Mouse (Mus musculus): ENCODE data around the gene Dip2c. TPM values are rescaled to one million over a fixed set of nuclear protein-coding genes. Genes with fewer than 3 reads are reported as not detected.

Dip2c gene
- polyA plus RNA-seq, 1 experiment from 2014 or later, result 6.1 TPM

DNA sequence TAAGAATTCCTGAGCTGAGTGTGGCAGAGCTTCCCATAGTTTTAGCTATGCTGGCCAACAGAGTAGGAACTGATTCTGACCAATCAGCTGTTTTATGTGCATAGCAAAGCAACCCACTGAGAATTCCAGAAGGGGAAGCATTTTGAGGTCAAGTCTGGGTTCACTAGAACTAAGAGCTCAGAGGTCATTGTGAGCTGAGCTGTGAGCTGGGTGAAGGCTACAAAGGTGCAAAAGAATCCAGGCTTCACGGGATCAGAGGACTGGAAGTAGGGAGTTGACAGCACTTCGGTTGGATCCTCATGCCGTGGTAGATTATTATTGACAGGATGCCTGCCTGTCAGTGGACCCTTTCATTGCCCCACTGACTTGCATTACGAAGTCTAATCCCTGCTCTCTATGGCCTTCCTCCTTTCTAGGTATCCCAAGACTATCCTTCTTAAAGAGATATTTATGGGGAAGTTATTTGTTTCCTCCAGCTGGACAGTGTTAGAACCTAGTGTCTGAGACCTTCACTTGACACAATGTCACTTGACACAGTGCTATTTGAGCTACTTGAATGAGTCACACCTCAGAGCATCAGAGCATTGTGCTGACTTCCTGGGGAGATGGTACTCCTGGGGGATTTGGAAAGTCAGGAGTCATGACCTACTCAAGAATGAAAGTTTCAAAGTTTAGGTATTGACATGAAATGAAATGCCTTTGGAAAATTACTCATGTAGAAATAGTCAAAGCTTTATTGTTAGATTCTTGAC lies 178.3 kb downstream of the Dip2c start:
- no peak overlapping the region for H3K4me2 ChIP-seq (ENCODE audit: low read depth, low read length)
- no peak overlapping the region for H3K4me3 ChIP-seq (ENCODE audit: low read depth, low read length)
- DNase-seq (ENCODE audit: low spot score) (no peak), ATAC-seq (replicated peaks; ENCODE audit: insufficient number of reproducible peaks, low FRiP score, low TSS enrichment, low read depth) (no peak; the same call in 1 of the 2 replicates)
- H3K27ac ChIP-seq (replicated peaks; ENCODE audit: low read depth, low read length), result no peak overlapping the region
- 52% methylated on average over 4 of the region's 4 CpGs for WGBS
- no peaks in the 10 kb centered on the region for H3K27me3 ChIP-seq (ENCODE audit: control insufficient read depth, insufficient read depth, low read length)
- H3K9ac ChIP-seq (replicated peaks; ENCODE audit: low read length), result no peak overlapping the region
- no peaks in the 10 kb centered on the region for H3K9me3 ChIP-seq (replicated peaks; ENCODE audit: control insufficient read depth, low read length)
- H3K36me3 ChIP-seq (replicated peaks; ENCODE audit: control insufficient read depth, insufficient read depth, low read depth, low read length), result no peaks in the 10 kb centered on the region
- H3K4me1 ChIP-seq (ENCODE audit: control insufficient read depth, insufficient read depth, low read length), result no peaks in the 10 kb centered on the region

DNA sequence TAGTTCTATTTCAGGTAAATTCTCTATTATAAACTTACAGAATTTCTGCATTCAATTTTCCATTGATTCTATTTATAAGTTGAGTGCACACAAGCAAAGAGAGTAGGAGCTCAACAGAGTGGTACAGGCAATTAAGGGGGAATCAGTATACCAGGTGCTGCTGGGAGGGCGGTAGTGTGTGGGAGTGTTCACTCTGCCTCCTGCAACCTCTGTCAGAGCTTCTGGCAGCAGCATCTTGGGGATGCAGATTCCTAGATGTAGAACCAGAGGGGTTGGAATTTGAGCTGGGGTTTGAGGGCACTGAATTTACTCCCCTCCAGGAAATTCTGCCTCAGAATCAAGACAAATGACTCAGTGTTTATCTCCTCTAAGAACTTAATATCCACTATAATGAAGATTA lies 179.7 kb downstream of the Dip2c start:
- Histone ChIP-seq H3K9ac (replicated peaks; ENCODE audit: low read length) (no peak overlapping the region), H3K4me2 (ENCODE audit: low read depth, low read length) (no peak overlapping the region), H3K27ac (replicated peaks; ENCODE audit: low read depth, low read length) (no peak overlapping the region), H3K4me3 (ENCODE audit: low read depth, low read length) (no peak overlapping the region), H3K36me3 (replicated peaks; ENCODE audit: control insufficient read depth, insufficient read depth, low read depth, low read length) (no peaks in the 10 kb centered on the region), H3K9me3 (replicated peaks; ENCODE audit: control insufficient read depth, low read length) (no peaks in the 10 kb centered on the region), H3K4me1 (ENCODE audit: control insufficient read depth, insufficient read depth, low read length) (no peaks in the 10 kb centered on the region), H3K27me3 (ENCODE audit: control insufficient read depth, insufficient read depth, low read length) (no peaks in the 10 kb centered on the region)
- WGBS, result 52% methylated on average over 1 of the region's 1 CpGs
- no peak for DNase-seq (ENCODE audit: low spot score)
- ATAC-seq (replicated peaks; ENCODE audit: insufficient number of reproducible peaks, low FRiP score, low TSS enrichment, low read depth), result no peak

DNA sequence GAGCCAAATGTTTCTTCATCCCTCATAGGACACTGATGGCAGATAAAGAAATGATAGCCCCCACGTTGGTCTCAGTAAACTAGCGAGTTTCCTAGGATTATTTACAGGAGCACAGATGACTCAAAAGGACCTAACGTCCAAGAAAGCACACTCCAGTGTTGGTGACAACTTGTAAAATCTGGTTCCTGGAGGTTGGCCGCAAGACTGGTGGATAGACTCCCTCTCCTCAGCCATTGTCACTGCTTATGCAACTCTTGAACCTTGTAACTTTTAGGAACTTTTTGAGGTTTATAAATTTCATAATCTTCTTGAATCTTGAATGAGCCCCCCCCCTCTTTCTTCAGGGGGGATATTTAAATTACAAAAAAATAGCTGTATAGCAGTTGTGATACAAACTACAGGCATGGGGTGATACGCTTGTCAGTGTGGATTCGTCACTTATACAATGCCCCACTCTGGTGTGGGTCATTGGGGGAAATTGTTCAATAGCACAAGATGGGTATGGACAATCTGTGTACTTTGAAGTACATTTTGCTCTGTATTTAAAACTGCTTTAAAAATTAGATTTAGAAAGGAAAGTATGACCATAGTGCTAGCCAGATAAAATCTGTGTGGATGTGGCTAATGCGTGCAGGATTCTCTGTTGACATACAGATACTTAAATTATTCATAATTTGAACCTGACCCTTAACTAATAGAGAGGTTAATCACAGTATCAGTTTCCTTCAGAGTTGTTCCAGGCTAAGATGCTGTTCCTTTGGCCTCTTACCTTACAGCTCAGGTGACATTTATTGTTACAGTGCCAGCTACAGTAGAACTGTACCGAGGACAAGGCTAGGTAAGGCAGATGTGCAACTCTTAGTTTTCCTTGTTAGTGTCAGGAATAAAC lies 181.3 kb downstream of the Dip2c start:
- Histone ChIP-seq H3K4me2 (ENCODE audit: low read depth, low read length) (no peak overlapping the region), H3K27ac (replicated peaks; ENCODE audit: low read depth, low read length) (no peak overlapping the region), H3K9me3 (replicated peaks; ENCODE audit: control insufficient read depth, low read length) (no peaks in the 10 kb centered on the region), H3K27me3 (ENCODE audit: control insufficient read depth, insufficient read depth, low read length) (no peaks in the 10 kb centered on the region), H3K36me3 (replicated peaks; ENCODE audit: control insufficient read depth, insufficient read depth, low read depth, low read length) (no peaks in the 10 kb centered on the region), H3K4me3 (ENCODE audit: low read depth, low read length) (no peak overlapping the region), H3K4me1 (ENCODE audit: control insufficient read depth, insufficient read depth, low read length) (no peaks in the 10 kb centered on the region), H3K9ac (replicated peaks; ENCODE audit: low read length) (no peak overlapping the region)
- ATAC-seq (replicated peaks; ENCODE audit: insufficient number of reproducible peaks, low FRiP score, low TSS enrichment, low read depth) (no peak), DNase-seq (ENCODE audit: low spot score) (no peak)
- 82% methylated on average over 8 of the region's 8 CpGs for WGBS

DNA sequence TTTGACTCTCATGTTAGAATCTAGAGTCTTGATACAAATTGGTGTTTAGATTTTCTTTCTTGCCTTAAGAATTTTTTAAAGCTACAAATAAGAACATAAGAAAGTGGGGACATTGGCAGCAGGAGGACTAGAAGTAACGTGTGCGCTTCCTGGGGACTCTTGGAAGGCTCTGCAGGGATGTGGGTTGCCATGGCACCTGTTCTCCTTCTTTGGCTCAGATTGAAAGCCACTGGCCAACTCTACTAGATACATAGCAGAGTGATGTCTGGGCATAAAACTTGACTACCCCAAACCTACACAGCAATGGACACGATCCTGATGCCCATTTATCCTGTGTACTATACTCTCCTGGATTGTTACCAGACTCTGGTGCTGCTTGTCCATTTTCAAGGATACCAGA lies 188.1 kb downstream of the Dip2c start:
- Histone ChIP-seq H3K27me3 (ENCODE audit: control insufficient read depth, insufficient read depth, low read length) (no peaks in the 10 kb centered on the region), H3K36me3 (replicated peaks; ENCODE audit: control insufficient read depth, insufficient read depth, low read depth, low read length) (no peaks in the 10 kb centered on the region), H3K4me1 (ENCODE audit: control insufficient read depth, insufficient read depth, low read length) (no peaks in the 10 kb centered on the region), H3K9me3 (replicated peaks; ENCODE audit: control insufficient read depth, low read length) (no peaks in the 10 kb centered on the region), H3K4me2 (ENCODE audit: low read depth, low read length) (no peak overlapping the region), H3K9ac (replicated peaks; ENCODE audit: low read length) (no peak overlapping the region), H3K27ac (replicated peaks; ENCODE audit: low read depth, low read length) (no peak overlapping the region), H3K4me3 (ENCODE audit: low read depth, low read length) (no peak overlapping the region)
- WGBS, result 89% methylated on average over 3 of the region's 3 CpGs
- ATAC-seq (replicated peaks; ENCODE audit: insufficient number of reproducible peaks, low FRiP score, low TSS enrichment, low read depth) (no peak), DNase-seq (ENCODE audit: low spot score) (no peak)

DNA sequence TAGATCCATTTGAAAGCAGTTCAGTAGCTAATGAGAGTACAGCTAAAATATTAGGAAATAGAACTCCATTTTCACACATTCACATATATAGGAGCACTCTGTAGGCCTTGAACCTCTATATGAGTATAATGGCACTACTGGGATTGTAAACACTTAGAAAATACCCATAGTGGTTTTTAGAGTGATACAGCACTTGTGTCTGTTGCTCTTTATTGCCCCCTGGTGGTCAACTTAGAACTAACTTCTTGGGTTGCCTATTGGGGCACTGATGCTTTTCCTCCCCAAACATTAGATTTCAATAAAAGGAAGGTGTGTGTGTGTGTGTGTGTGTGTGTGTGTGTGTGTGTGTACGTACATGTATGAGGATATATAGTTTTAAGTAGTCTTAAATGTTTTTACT lies 190.9 kb downstream of the Dip2c start:
- H3K4me1 ChIP-seq (ENCODE audit: control insufficient read depth, insufficient read depth, low read length), result no peaks in the 10 kb centered on the region
- 40% methylated on average over 1 of the region's 1 CpGs for WGBS
- no peaks in the 10 kb centered on the region for H3K36me3 ChIP-seq (replicated peaks; ENCODE audit: control insufficient read depth, insufficient read depth, low read depth, low read length)
- peak; percentile 81 for DNase-seq (ENCODE audit: low spot score)
- H3K9ac ChIP-seq (replicated peaks; ENCODE audit: low read length), result no peak overlapping the region
- no peak for ATAC-seq (replicated peaks; ENCODE audit: insufficient number of reproducible peaks, low FRiP score, low TSS enrichment, low read depth)
- no peaks in the 10 kb centered on the region for H3K27me3 ChIP-seq (ENCODE audit: control insufficient read depth, insufficient read depth, low read length)
- no peak overlapping the region for H3K4me3 ChIP-seq (ENCODE audit: low read depth, low read length)
- no peaks in the 10 kb centered on the region for H3K9me3 ChIP-seq (replicated peaks; ENCODE audit: control insufficient read depth, low read length)
- H3K27ac ChIP-seq (replicated peaks; ENCODE audit: low read depth, low read length), result no peak overlapping the region
- no peak overlapping the region for H3K4me2 ChIP-seq (ENCODE audit: low read depth, low read length)

DNA sequence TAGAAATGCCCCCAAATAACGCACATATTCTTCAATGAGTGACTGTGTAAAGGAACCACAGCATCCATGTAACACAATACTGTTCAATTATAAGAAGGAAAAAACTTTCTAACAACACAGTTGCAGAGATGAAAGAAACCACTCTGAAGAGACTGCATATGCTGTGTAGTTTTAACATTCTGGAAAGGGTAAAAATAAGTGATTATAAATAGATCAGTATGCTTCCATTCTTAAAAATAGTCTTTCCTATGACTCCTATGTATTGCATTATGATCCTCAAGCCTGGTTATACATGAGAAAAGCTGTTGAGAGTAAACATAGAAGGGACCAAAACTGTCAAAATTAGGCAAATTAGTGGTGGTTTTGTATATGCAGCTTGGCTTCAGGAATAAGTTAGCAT lies 197.1 kb downstream of the Dip2c start:
- Histone ChIP-seq H3K4me3 (ENCODE audit: low read depth, low read length) (no peak overlapping the region), H3K27ac (replicated peaks; ENCODE audit: low read depth, low read length) (no peak overlapping the region), H3K27me3 (ENCODE audit: control insufficient read depth, insufficient read depth, low read length) (no peaks in the 10 kb centered on the region), H3K9ac (replicated peaks; ENCODE audit: low read length) (no peak overlapping the region), H3K4me1 (ENCODE audit: control insufficient read depth, insufficient read depth, low read length) (no peaks in the 10 kb centered on the region), H3K4me2 (ENCODE audit: low read depth, low read length) (no peak overlapping the region), H3K9me3 (replicated peaks; ENCODE audit: control insufficient read depth, low read length) (no peaks in the 10 kb centered on the region), H3K36me3 (replicated peaks; ENCODE audit: control insufficient read depth, insufficient read depth, low read depth, low read length) (no peaks in the 10 kb centered on the region)
- 77% methylated on average over 1 of the region's 1 CpGs for WGBS
- no peak for ATAC-seq (replicated peaks; ENCODE audit: insufficient number of reproducible peaks, low FRiP score, low TSS enrichment, low read depth)
- DNase-seq (ENCODE audit: low spot score), result no peak

DNA sequence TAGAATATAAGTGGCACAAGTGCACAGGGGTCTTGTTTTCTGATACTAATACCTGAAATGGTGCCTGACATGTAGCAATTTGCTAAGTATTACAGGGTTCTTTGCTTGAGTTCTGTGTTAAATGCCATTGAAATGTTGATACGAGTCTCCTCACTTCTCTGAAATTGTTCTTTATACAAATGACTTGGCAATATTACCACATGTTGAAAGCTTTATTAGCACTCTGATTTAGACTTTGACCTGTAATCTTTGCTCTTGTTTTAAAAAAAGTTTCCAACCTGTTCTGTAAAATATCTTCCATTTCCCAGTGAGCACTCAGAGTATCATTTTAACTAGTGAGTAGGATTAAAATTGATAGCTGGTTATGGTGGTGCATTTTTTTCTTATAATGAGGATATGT lies 205.4 kb downstream of the Dip2c start:
- Histone ChIP-seq H3K9ac (replicated peaks; ENCODE audit: low read length) (no peak overlapping the region), H3K4me3 (ENCODE audit: low read depth, low read length) (no peak overlapping the region), H3K4me2 (ENCODE audit: low read depth, low read length) (no peak overlapping the region), H3K9me3 (replicated peaks; ENCODE audit: control insufficient read depth, low read length) (no peaks in the 10 kb centered on the region), H3K36me3 (replicated peaks; ENCODE audit: control insufficient read depth, insufficient read depth, low read depth, low read length) (no peaks in the 10 kb centered on the region), H3K27ac (replicated peaks; ENCODE audit: low read depth, low read length) (no peak overlapping the region), H3K27me3 (ENCODE audit: control insufficient read depth, insufficient read depth, low read length) (no peaks in the 10 kb centered on the region), H3K4me1 (ENCODE audit: control insufficient read depth, insufficient read depth, low read length) (no peaks in the 10 kb centered on the region)
- ATAC-seq (replicated peaks; ENCODE audit: insufficient number of reproducible peaks, low FRiP score, low TSS enrichment, low read depth), result no peak
- 90% methylated on average over 1 of the region's 1 CpGs for WGBS
- DNase-seq (ENCODE audit: low spot score), result no peak

DNA sequence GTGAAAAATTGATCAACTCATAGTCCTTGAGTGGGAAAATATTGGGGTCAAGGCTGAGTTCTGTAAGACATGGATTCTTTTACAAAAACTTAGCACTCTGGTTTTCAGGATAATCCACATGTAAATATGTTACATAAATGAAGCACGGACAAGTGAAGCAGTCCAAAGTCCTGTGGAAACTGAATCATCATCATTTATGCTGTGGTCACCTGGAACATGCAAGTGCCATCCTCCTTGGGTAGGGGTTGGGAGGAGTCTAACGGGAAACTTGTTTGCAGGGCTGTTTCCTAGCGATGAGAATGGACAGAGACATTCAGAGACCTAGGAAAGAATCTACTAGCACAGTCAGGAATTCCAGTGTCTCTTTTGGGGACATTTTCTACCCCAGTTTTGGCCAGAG lies 213.4 kb downstream of the Dip2c start:
- 87% methylated on average over 3 of the region's 3 CpGs for WGBS
- ATAC-seq (replicated peaks; ENCODE audit: insufficient number of reproducible peaks, low FRiP score, low TSS enrichment, low read depth), result no peak
- no peaks in the 10 kb centered on the region for H3K9me3 ChIP-seq (replicated peaks; ENCODE audit: control insufficient read depth, low read length)

More for the DNA sequence above, 213.4 kb downstream of the Dip2c start:
- H3K27me3 ChIP-seq (ENCODE audit: control insufficient read depth, insufficient read depth, low read length), result no peaks in the 10 kb centered on the region
- H3K4me2 ChIP-seq (ENCODE audit: low read depth, low read length), result no peak overlapping the region
- H3K9ac ChIP-seq (replicated peaks; ENCODE audit: low read length), result no peak overlapping the region
- no peaks in the 10 kb centered on the region for H3K4me1 ChIP-seq (ENCODE audit: control insufficient read depth, insufficient read depth, low read length)
- no peak overlapping the region for H3K4me3 ChIP-seq (ENCODE audit: low read depth, low read length)
- no peak overlapping the region for H3K27ac ChIP-seq (replicated peaks; ENCODE audit: low read depth, low read length)
- H3K36me3 ChIP-seq (replicated peaks; ENCODE audit: control insufficient read depth, insufficient read depth, low read depth, low read length), result no peaks in the 10 kb centered on the region
- DNase-seq (ENCODE audit: low spot score), result no peak

All from embryonic facial prominence, embryonic 11.5 days (tissue).